Mouse (Mus musculus) naive thymus-derived CD4-positive, alpha-beta T cell, adult 2 months (primary cell): ENCODE results near the gene Zmat5.
"Not testable (repeated sequence)": the region's sequence is repeated elsewhere in the genome, so short reads cannot be mapped to it uniquely, and the experiment has no call there.

ENCODE experiments used
- DNase-seq: peaks from one replicate; pipeline ENCODE4 v3.0.0-alpha.2; 2011; ENCODE audit warnings: low read depth

Zmat5 gene

DNA sequence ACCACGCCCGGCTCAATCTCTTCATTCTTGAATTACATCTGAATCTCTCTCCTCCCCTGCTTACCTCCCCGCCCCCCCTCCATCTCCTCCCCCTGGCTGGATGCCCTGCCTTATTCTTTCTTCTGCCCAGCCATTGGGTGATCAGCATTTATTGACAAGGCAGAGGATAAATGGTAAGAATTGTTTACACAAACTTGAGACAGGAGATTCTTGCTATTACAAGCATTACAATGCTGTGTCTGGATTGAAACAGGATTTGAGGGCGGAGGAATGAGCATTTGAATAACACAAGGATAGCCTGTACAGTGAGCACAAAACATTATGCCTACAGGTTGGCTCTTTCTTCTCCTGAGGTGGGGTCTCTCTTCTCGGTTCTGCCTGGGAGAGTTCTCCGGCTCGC, 14.1 kb upstream of the Zmat5 start:
- DNase-seq: no peak

DNA sequence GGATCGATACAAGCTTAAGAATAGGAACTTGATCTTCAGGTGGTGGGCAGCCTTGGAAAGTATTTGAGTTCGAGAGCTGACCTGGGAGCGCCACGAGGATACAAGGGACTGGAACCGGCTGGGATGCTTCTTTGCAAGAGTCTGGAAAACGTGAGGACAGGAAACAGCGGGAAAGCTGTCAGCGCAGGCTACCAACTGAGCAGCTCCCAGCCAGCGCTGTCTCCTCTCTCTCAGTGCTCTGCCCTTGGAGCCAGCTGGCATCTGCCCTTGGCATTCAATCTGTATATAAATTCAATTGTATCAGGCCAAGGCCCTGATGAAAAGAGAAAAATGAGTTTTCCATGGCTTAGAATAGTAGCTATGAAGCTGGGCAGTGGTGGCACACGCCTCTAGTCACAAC, 13.3 kb upstream of the Zmat5 start:
- no peak for DNase-seq

- no peak for DNase-seq
Observed at GRCm38 (mm10) chr11:4692162-4692561, 12.3 kb upstream of the Zmat5 start.

DNA sequence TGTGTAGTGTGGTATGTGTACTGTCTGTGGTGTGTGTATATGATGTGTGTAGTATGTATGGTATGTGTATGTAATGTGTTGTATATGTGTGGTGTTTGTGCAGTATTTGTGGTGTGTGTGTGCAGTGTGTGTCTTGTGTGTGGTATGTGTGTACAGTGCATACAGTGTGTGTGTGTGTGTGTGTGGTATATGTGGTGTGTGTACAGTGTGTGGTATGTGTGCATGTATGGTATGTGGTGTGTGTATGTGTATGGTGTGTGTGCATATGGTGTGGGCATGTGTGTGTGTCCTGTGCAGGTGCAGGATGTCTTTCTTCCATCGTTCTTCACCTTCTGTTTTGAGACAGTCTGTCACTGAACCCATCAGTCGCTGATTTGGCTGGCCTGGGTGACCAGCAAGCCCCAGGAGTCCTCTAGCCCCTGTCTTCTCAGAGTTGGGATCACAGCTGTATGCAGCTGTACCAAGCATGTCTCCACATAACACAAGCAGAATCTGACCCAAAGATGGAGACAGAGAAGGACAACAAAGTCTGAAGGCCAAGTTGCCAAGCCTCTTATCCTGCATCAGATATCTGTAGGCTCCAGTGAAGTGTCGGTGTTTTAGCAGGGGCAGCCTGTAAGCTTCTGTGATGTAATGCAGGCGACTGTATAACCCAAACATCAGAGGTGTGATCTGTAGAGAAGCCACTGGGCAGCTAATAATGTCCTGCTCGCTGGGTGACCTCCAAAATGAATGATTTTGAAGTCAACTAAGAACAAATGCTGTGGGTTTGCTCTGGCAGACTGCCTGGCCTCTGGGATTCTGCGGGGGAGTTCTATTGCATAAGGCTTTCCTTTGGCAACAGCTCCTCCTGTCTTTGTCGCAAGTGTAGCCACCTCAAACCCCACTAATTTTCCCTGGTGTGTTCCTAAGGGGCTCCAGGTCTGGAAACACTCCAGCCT, 7.2 kb upstream of the Zmat5 start:
- no peak for DNase-seq

- DNase-seq: no peak
Observed at GRCm38 (mm10) chr11:4700726-4701125, 3.8 kb upstream of the Zmat5 start.

DNA sequence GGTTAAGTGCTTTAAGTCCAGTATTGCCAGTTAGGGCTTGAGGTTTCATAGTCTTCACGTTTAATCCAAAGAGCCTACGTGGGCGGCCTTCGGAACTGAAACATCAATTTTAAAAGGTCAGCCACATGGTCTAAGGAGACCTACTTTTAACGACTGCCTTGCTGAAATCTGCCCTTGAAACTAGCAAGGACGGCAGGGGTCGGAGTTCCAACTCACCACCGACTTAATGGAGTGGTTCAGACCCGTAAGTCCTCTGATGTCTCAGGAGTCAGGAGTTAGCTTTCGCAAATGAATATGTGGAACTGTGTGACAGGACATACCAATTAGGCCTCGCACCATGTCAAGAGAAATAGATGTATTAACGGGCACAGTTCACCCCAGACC, 798 bp upstream of the Zmat5 start:
- no peak for DNase-seq

GRCm38 (mm10) chr11:4705178-4705577, 700 bp downstream of the Zmat5 start:
- no peak for DNase-seq

GRCm38 (mm10) chr11:4710188-4710587, 5.7 kb downstream of the Zmat5 start:
- not testable (repeated sequence) for DNase-seq

DNA sequence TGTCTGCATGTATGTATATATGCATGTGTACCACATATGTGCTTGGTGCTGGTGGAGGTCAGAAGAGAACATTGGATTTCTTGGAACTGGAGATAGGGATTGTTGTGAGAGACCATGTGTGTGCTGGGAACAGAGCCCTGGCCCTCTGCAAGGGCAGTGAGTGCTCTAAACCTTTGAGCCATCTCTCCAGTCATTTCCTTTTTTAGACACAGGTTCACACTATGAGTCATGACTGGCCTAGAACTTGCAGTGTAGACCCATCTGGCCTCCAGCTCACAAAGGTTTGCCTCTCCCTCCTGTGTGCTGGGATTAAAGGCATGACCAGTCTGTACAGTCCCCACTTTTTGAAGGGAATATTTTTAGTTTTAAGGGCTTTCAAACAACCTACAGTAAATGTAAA, 8.3 kb downstream of the Zmat5 start:
- DNase-seq: no peak

- DNase-seq: no peak
Observed at GRCm38 (mm10) chr11:4714727-4715126, 10.2 kb downstream of the Zmat5 start.

- DNase-seq: no peak
Observed at GRCm38 (mm10) chr11:4715596-4715995, 11.1 kb downstream of the Zmat5 start.

DNA sequence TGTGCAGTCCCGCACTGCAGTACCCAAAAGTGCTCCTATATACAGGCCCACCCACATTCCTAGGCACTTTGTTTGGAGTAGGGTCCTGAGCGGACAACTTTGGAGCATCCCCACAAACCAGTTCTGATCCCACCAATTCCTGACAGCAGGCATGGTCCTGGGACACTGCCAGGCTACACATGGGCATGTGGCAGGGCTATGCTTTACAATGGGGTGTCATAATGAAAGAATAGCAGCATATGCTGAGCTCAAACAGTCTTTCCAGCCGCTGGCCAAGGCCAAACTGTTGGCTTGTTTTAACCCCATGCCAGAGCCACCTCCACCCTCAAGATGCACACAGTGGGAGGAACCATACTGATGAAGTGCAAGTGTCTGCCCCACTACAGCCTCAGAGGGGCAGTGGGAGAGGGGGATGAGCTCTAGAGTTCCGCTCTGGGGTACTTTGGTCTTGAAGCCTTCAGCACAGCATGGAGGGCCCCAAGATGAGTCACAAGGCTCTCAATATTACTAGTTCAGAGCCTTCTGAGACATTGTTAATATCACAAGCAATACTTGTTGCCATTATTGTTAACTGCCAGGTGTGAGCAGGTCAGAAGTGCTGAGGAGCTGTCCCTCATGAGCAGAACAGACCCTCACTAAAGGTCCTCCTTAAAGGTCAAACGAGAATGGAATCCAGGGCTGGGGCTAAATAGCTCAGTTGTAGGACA, 12.2 kb downstream of the Zmat5 start:
- DNase-seq: no peak

GRCm38 (mm10) chr11:4718548-4718947, 14.1 kb downstream of the Zmat5 start:
- no peak for DNase-seq

DNA sequence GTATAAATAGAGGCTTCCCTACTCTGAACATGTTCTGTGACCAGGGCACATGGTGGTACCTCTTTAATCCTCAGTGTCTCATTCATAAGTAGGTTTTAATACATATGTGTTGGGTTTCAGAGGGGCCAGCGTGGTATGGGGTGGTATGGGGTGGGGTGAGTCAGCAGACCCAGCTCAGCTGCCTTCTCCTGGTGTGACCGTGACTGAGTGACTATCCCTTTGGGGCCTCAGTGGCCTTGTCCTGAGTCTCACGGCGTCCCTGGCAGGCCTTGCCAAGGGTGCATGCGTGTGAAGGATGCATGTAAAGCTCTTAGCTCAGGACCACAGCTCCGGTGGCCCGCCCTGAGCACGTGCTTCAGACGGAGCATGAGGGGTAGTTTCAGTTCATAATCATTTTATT, 15.5 kb downstream of the Zmat5 start:
- no peak for DNase-seq

DNA sequence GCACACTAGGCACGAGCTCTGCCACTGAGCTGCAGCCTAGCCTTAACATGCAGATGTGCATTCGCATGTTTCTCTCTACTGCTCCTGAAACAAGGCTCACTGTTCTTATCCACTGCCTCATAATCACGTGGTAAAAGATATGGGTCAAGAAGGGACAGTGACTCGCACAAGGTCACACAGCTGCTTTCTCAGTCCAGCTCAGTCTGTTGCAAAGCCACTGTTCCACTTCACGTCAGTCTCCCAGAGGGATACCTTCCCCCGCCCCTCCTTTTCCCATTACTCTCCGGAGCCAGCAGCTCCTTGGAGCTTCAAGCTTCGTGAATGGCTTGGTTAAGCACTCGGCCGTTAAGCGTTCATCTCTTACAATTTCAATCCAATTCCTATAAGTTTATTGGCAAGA, 15.9 kb downstream of the Zmat5 start:
- DNase-seq: no peak

DNA sequence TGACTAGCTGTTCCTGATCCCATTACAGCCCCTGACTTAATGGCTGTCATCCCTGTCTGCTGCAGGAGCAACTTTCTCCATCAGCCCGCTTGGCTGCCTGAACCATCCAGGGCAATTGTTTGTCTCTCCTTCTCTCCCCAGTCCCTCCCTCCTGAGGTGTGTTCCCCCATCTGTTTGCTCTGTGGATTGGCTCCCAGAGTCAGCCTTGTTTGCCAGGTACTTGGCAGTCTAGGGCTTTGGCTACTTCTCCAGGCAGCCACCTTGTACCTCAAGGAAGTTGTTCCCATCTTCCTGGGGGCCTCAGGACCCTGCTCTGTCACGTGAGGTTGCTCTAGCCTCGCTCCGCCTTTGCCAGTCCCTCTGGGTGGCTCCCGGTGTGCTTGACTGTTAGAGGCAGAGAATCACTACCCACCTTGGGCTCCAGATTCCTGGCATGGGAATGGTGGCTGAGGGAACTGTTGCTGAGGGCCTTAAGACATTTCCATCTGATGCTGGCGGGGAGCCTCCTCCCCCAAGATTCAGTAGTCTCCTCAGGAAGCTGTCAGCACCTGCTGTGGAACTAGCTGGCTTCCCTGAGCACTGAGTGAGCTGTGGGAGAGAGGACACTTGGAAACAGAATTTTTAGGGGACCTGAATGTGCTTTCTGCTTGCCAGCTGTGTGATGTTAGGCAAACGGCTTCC, 16.6 kb downstream of the Zmat5 start:
- no peak for DNase-seq

GRCm38 (mm10) chr11:4721728-4722127, 17.2 kb downstream of the Zmat5 start:
- no peak for DNase-seq

DNA sequence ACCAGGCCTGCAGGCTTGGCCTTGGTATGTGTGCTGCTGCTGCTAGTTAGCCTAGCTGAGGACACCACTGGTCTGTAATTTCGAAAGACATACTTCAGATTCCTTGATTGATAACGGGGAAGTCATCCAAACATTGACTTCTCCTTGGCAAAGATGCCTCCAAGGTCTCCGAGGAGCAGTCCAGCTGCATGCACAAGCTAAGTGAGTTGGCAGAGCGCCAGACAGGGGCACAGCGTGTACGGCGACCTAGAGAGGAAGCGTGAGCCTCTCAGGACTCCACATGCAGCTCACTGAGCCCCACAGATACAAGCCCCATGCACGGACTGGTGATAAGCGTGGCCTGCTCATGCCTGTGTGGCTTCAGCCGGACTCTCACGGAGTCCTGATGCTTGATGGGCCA, 25.1 kb downstream of the Zmat5 start:
- no peak for DNase-seq

DNA sequence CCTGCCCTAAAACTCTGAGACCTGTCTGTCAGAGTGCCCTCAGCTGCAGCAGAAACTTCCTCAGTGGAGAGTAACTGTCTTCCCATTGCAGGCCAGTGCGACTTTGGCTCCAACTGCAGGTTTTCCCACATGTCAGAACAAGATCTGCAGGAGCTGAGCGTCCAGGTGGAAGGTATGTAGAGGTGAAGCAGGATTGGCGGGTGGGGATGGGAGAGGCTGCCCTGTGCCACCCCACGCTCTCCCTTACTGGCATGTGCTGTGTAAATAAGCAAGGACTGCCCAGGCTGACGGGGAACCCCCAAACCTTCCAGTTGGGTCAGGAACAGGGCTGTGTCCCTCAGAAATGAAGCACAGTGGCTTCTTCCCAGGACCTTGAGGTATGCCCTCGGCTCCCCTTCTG, 25.6 kb downstream of the Zmat5 start:
- DNase-seq: no peak

DNA sequence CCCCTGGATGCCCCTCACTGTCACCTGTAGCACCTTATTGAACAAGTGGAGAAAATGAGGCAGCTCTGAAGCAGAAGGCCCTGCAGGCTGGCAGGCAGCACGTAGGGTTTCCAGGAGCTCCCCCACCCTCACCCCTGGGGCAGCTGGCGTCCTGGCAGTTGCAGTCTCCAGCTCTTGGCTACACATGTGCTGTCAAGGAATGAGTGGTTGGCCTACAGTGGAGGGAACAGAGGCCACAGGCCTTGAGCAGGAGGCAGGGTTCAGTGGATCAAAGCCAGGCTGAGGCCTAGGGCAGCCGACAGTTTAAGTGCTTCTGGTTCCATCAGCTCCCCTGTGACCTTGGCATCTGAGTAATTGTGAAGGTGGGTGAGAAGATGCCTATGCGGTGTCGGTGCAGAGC, 26.4 kb downstream of the Zmat5 start:
- DNase-seq: no peak

DNA sequence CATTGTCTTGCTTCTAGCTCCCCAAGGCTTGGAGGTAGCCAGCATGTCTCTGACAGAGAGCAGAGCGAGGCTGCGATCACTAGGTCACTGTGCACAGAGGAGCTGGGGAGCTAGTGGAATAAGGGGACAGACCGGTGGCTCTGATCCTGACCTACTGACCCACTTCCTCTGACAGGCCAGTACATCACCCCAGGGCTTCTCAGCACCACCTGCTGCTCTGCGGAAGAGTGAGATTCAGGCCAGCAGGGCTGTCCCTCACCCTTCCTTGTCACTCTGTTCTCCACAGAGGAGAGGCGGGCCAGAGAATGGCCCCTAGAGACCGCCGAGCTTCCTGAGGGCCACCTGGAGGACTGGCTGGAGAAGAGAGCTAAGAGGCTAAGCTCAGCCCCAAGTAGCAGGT, 27.3 kb downstream of the Zmat5 start:
- no peak for DNase-seq

DNA sequence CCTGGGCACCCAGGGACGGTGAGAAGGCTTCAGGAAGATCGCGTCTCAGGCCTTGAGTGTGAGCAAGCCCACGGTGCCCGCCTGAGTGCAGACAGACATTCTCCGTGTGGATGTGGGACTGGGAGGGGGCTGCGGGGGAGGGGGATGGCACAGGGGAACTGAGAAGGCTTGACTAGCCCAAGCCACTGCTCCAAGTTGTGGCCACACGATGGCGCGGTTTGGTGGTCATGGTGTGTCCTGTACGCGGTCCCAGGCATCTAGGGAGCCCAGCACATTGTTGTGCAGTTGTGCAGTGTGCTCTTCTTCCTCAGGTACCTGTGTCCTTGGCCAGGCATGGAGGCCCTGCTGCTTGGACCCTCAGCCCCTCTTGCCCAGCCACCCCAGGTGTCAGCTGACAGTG, 29.7 kb downstream of the Zmat5 start:
- DNase-seq: no peak

DNA sequence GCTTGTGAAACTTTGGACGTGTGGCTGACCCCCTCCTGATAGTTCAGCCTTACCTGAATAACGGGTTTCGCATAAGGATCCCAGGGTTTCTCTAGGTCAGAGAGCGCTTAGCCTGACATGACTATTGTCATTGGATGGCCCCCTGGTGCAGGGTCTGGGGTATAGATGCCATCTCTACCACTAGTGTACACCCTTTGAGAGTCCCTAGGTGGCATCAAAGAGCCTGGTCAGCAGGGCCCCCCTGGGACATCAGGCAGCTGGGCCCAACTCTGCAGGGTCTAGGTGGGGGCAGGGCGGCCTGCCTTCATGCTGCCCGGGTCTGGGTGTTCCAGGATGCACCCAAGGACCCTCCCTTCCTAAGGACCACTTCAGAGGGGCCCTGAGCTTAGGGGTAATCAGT, 31.9 kb downstream of the Zmat5 start:
- DNase-seq: no peak
